Mouse (Mus musculus) midbrain, embryonic 15.5 days (tissue): Measurements from ENCODE around the gene Hoxb9. TPM values are rescaled to one million over a fixed set of nuclear protein-coding genes. Genes with fewer than 3 reads are reported as not detected.
A peak's percentile ranks its signal among the peaks of the same experiment; 100 is the strongest.

Experiments
- ATAC-seq: fragments of 200-750 bp; cut with Nextera tagmentation; replicated peaks from 2 replicates; pipeline ENCODE4 v1.8.0; 2017; ENCODE audit warnings: moderate TSS enrichment
- H3K27ac ChIP-seq: fragments of 300-500 bp; sonication (generic); 2 replicates; pipeline ENCODE4 v1.5.1; 2015; ENCODE audit warnings: mild to moderate bottlenecking, inconsistent platforms
- H3K27me3 ChIP-seq: fragments of 300-500 bp; sonication (generic); replicated peaks from 2 replicates; pipeline ENCODE4 v1.6.1; 2015; ENCODE audit warnings: inconsistent platforms
- H3K36me3 ChIP-seq: fragments of 300-500 bp; sonication (generic); replicated peaks from 2 replicates; pipeline ENCODE4 v1.6.1; 2015; ENCODE audit warnings: inconsistent platforms
- H3K4me1 ChIP-seq: fragments of 300-500 bp; sonication (generic); 2 replicates; pipeline ENCODE4 v1.6.1; 2015; ENCODE audit warnings: inconsistent platforms
- H3K4me2 ChIP-seq: fragments of 300-500 bp; sonication (generic); 2 replicates; pipeline ENCODE4 v1.6.1; 2015; ENCODE audit warnings: inconsistent platforms, mild to moderate bottlenecking, moderate library complexity
- H3K4me3 ChIP-seq: fragments of 300-500 bp; sonication (generic); 2 replicates; pipeline ENCODE4 v1.5.1; 2015; ENCODE audit warnings: mild to moderate bottlenecking, inconsistent platforms
- H3K9ac ChIP-seq: fragments of 300-500 bp; sonication (generic); 2 replicates; pipeline ENCODE4 v1.6.1; 2015; ENCODE audit warnings: mild to moderate bottlenecking, inconsistent platforms
- H3K9me3 ChIP-seq: fragments of 300-500 bp; sonication (generic); 2 replicates; pipeline ENCODE4 v1.6.1; 2016; ENCODE audit warnings: inconsistent platforms
- WGBS: fragments of 180-500 bp; shearing (Covaris S2); methylation state at CpG from one replicate; pipeline ENCODE4 v1.1.7; 2015; ENCODE audit warnings: mixed read lengths; 5-methylcytosine and 5-hydroxymethylcytosine counted together
- polyA plus RNA-seq: library from polyadenylated mRNA; unstranded; fragments of >200 nt; fragmentation: Nextera tagmentation; extraction: Ambion mirVana; gene quantifications from 2 replicates; pipeline ENCODE4 v1.2.1, GENCODE M21; 2015

The Hoxb9 gene
- not detected in 2 replicates for polyA plus RNA-seq

DNA sequence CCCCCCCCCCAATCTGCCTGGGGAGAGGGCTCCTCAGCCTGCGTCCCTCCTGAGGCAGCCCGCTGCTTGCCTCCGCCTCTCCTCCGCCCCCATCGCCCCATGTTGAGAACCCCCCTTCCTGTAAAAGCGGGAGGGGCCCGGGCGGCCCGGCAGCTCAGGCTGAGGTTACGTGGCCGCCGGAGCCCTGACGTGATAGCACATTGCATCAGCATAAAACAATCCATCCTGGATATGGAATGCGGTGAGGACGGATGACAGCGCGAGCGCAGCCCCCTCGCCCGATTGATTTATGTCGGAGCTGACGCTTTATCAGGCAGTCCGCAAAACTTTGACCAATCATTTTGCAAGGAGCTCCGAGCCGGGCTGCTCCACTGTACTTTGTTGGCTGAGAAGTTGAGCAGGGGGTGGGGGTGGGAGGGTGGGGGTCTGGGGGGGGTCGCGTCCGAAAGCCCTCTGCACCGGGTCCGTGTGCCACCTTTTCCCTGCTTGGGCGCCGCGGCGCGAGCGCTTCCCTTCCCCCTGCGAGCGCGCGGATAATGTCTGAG lies at the start of gene Hoxb9:
Hoxb9 (plus strand) TSS at position 462 of the 545 bp plus-strand sequence.
- no peak within 1 kb of the TSS for H3K27ac ChIP-seq

GRCm38 (mm10) chr11:96223813-96224212 lies 47.4 kb upstream of the Hoxb9 start:
- H3K4me1 ChIP-seq = no peaks in the 10 kb centered on the region
- no peak overlapping the region for H3K4me2 ChIP-seq
- no peaks in the 10 kb centered on the region for H3K36me3 ChIP-seq
- H3K9ac ChIP-seq = no peak overlapping the region
- 35% methylated on average over 2 of the region's 2 CpGs for WGBS
- peaks cover 10% of the 10 kb centered on the region; the same call in 1 of the 2 replicates for H3K27me3 ChIP-seq
- H3K9me3 ChIP-seq = no peaks in the 10 kb centered on the region
- H3K27ac ChIP-seq = no peak overlapping the region
- no peak for ATAC-seq
- no peak overlapping the region for H3K4me3 ChIP-seq

More for the DNA sequence above, at the start of gene Hoxb9:
- H3K36me3 ChIP-seq = no peaks in the 10 kb centered on the region
- no peak within 1 kb of the TSS for H3K9ac ChIP-seq
- under 1% methylated on average over 38 of the region's 40 CpGs for WGBS
- H3K9me3 ChIP-seq = no peaks in the 10 kb centered on the region
- no peak for ATAC-seq
- peak within 1 kb of the TSS; percentile 24 for H3K4me2 ChIP-seq
- H3K4me1 ChIP-seq = peaks cover 4% of the 10 kb centered on the region; the same call in 1 of the 2 replicates
- H3K4me3 ChIP-seq = no peak within 1 kb of the TSS
- H3K27me3 ChIP-seq = peaks cover 98% of the 10 kb centered on the region

- Histone ChIP-seq H3K36me3 (no peaks in the 10 kb centered on the region), H3K4me3 (no peak overlapping the region), H3K9me3 (no peaks in the 10 kb centered on the region), H3K27ac (no peak overlapping the region), H3K27me3 (peaks cover 13% of the 10 kb centered on the region; the same call in 1 of the 2 replicates), H3K4me1 (no peaks in the 10 kb centered on the region), H3K9ac (no peak overlapping the region), H3K4me2 (no peak overlapping the region)
- 80% methylated on average over 9 of the region's 9 CpGs for WGBS
- ATAC-seq = no peak
Observed at GRCm38 (mm10) chr11:96227676-96228075, 43.6 kb upstream of the Hoxb9 start.

DNA sequence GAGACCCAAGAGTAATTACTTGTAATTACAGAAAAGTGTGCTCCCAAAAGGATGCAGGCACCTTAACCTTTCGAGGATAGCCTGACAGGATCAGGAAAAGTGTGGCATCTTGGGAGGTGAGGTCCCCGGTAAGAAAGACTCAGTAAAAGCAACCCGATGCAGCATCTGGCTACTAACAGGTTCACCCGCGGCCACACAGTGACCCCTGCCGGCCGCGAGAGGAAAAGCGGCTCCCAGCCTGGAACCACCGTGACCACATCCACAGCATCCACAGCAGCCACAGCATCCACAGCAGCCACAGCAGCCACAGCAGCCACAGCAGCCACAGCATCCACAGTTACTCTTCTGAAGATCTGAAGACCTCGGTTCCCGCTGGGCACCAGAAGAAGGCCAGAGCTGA lies 36.4 kb upstream of the Hoxb9 start:
- H3K27me3 ChIP-seq = peaks cover 56% of the 10 kb centered on the region
- H3K4me2 ChIP-seq = no peak overlapping the region
- H3K36me3 ChIP-seq = no peaks in the 10 kb centered on the region
- H3K27ac ChIP-seq = no peak overlapping the region
- no peaks in the 10 kb centered on the region for H3K9me3 ChIP-seq
- no peak overlapping the region for H3K9ac ChIP-seq
- ATAC-seq = no peak
- no peak overlapping the region for H3K4me3 ChIP-seq
- WGBS = 3% methylated on average over 12 of the region's 12 CpGs
- no peaks in the 10 kb centered on the region for H3K4me1 ChIP-seq

GRCm38 (mm10) chr11:96240211-96240610 lies 31.0 kb upstream of the Hoxb9 start:
- Histone ChIP-seq H3K4me3 (no peak overlapping the region), H3K4me1 (no peaks in the 10 kb centered on the region), H3K9me3 (no peaks in the 10 kb centered on the region), H3K27me3 (peaks cover 43% of the 10 kb centered on the region), H3K36me3 (no peaks in the 10 kb centered on the region), H3K4me2 (no peak overlapping the region), H3K27ac (no peak overlapping the region), H3K9ac (no peak overlapping the region)
- ATAC-seq = no peak
- WGBS = 2% methylated on average over 7 of the region's 7 CpGs

DNA sequence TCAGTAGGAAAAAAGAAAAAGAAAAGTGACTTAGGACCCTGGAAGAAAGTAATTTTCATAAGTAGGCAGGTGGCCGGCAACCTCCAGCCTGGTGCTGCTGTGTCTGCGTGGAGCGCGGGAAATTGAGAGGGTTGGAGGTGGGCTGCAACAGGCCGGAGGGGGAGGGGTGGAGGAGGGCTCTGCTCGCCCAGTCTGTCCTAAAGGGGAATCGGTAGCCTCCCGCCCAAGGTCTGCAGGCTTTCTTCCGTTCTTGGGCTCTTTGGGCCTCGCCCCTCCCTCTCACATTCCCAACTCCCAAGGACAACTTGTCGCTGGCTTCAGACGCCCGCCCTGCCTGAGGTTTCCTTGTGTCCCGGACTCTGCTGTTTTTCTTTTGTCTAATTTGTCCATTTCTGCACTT lies 20.4 kb upstream of the Hoxb9 start:
- H3K4me1 ChIP-seq = no peaks in the 10 kb centered on the region
- H3K27ac ChIP-seq = no peak overlapping the region
- no peak overlapping the region for H3K4me3 ChIP-seq
- H3K9ac ChIP-seq = no peak overlapping the region
- no peak for ATAC-seq
- WGBS = 0% methylated on average over 14 of the region's 14 CpGs
- H3K36me3 ChIP-seq = no peaks in the 10 kb centered on the region
- H3K27me3 ChIP-seq = peaks cover 98% of the 10 kb centered on the region
- no peaks in the 10 kb centered on the region for H3K9me3 ChIP-seq
- H3K4me2 ChIP-seq = no peak overlapping the region

DNA sequence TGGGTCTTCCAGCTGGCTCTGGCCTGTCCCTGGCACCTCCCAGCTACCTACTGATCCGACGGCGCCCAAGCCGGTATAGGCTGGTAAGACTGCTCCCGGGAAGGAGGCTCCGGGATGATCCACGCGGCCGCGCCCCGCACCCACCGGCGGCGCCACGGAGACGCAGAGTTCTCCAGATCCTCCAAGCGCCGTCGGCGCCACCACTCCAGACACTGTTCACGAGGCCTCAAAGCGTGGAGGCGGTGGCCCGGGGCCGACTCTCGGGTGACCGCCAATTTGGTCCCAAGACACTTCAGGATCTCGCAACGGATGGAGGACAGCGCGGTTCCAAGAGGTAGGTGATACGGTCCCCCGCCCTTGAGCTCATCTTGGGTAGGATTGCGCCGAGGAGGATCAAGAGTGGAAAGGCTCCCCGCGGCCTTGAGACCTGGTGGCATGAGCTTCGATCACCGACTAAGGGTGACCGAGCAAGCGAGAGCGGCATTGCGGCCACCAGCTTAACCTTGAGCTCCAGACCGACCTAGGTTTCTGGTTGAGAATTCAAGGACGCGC lies 19.7 kb upstream of the Hoxb9 start:
- Histone ChIP-seq H3K9ac (no peak overlapping the region), H3K9me3 (no peaks in the 10 kb centered on the region), H3K36me3 (no peaks in the 10 kb centered on the region), H3K4me2 (no peak overlapping the region), H3K27me3 (peaks cover 98% of the 10 kb centered on the region), H3K27ac (no peak overlapping the region), H3K4me3 (no peak overlapping the region), H3K4me1 (no peaks in the 10 kb centered on the region)
- ATAC-seq = no peak
- WGBS = 1% methylated on average over 45 of the region's 46 CpGs

GRCm38 (mm10) chr11:96252541-96253120 lies 18.6 kb upstream of the Hoxb9 start:
- H3K36me3 ChIP-seq = no peaks in the 10 kb centered on the region
- H3K27me3 ChIP-seq = peaks cover 98% of the 10 kb centered on the region
- H3K9me3 ChIP-seq = no peaks in the 10 kb centered on the region
- H3K4me2 ChIP-seq = no peak overlapping the region
- no peaks in the 10 kb centered on the region for H3K4me1 ChIP-seq
- ATAC-seq = no peak
- H3K4me3 ChIP-seq = no peak overlapping the region
- H3K9ac ChIP-seq = no peak overlapping the region
- 3% methylated on average over 12 of the region's 12 CpGs for WGBS
- H3K27ac ChIP-seq = no peak overlapping the region

- Histone ChIP-seq H3K9me3 (no peaks in the 10 kb centered on the region), H3K36me3 (no peaks in the 10 kb centered on the region), H3K4me2 (no peak overlapping the region), H3K27ac (no peak overlapping the region), H3K27me3 (peaks cover 98% of the 10 kb centered on the region), H3K9ac (no peak overlapping the region), H3K4me3 (no peak overlapping the region), H3K4me1 (no peaks in the 10 kb centered on the region)
- WGBS = 1% methylated on average over 11 of the region's 11 CpGs
- ATAC-seq = no peak
Observed at GRCm38 (mm10) chr11:96254221-96254620, 17.0 kb upstream of the Hoxb9 start.

DNA sequence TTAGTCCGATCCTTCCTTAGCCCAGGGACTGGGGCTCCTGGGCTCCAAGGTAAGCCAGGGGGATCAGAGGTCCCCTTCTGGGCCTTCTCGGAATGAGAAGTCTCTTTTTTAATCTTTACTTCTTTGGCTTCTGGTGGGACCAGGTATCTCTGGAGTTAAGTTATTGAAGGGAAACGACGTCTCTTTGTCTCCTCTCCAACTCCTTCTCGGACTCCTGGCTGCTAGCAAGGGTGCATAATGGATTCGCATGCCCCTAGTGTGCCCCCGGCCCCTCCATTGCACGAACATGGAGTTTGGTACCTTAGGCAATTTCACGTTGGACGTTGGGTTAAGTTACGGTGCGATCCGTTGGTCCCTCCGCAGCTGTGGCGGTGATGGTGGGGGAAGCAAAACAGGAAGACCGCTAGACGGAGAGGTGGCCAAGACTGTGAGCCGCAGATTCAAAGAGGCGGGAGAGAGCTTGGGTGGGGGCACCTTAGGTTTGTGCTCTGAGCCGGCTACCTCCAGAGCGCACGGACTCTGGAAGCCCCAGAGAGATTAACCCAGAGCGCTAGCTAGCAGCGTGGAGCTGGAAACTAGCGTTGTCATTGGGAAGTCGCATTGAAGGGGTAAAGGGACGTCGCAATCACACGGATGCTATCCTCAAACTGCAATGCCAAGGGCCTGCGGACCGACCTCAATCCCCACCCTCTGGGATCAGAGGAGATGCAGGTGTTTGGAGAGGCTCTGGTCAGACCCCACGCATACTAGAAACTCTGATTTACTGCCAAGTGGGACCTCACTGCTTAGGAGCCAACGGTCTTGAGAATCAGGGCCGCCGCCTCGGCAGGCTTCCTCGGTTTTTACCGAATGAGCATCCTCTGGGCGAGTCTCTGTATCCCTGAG lies 15.9 kb upstream of the Hoxb9 start:
- H3K4me3 ChIP-seq = no peak overlapping the region
- H3K4me1 ChIP-seq = no peaks in the 10 kb centered on the region
- H3K9me3 ChIP-seq = no peaks in the 10 kb centered on the region
- peaks cover 96% of the 10 kb centered on the region for H3K27me3 ChIP-seq
- ATAC-seq = no peak
- WGBS = 1% methylated on average over 39 of the region's 39 CpGs
- no peak overlapping the region for H3K27ac ChIP-seq
- H3K36me3 ChIP-seq = no peaks in the 10 kb centered on the region
- H3K9ac ChIP-seq = no peak overlapping the region
- H3K4me2 ChIP-seq = no peak overlapping the region

DNA sequence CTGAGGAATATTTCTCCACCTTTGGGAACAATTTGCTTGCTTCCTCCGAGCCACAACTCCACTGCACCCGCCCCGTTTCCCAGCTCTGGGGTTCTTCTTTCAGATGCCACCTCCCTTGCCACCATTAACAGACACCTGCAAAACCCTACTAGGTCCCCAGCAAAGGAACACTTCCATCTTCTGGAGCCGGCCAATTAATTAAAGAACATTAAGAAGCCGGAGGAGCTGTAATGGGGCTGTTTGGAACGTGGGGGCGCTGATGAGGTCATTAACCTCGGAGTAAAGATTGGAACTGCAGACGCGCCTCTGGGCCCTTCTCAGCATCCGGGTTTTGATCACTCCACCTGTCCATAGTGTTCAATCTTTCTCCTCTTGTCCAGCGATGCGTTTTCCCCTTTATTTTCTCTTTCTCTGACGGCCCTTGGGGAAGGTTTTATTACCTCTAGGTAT lies 15.2 kb upstream of the Hoxb9 start:
- Histone ChIP-seq H3K4me2 (no peak overlapping the region), H3K4me3 (no peak overlapping the region), H3K27ac (no peak overlapping the region), H3K9ac (no peak overlapping the region), H3K27me3 (peaks cover 96% of the 10 kb centered on the region), H3K4me1 (no peaks in the 10 kb centered on the region), H3K36me3 (no peaks in the 10 kb centered on the region), H3K9me3 (no peaks in the 10 kb centered on the region)
- WGBS = 1% methylated on average over 14 of the region's 14 CpGs
- no peak for ATAC-seq

- 26% methylated on average over 2 of the region's 2 CpGs for WGBS
Observed at GRCm38 (mm10) chr11:96257141-96257540, 14.1 kb upstream of the Hoxb9 start.

More at GRCm38 (mm10) chr11:96257141-96257540, 14.1 kb upstream of the Hoxb9 start:
- ATAC-seq = no peak
- no peak overlapping the region for H3K4me2 ChIP-seq
- no peaks in the 10 kb centered on the region for H3K36me3 ChIP-seq
- H3K4me3 ChIP-seq = no peak overlapping the region
- H3K9ac ChIP-seq = no peak overlapping the region
- no peaks in the 10 kb centered on the region for H3K9me3 ChIP-seq
- H3K27me3 ChIP-seq = peaks cover 97% of the 10 kb centered on the region
- no peak overlapping the region for H3K27ac ChIP-seq
- H3K4me1 ChIP-seq = no peaks in the 10 kb centered on the region
